Mouse (Mus musculus) embryonic facial prominence, embryonic 13.5 days (tissue): Measurements from ENCODE around the gene Map2k5. TPM values are rescaled to one million over a fixed set of nuclear protein-coding genes. Genes with fewer than 3 reads are reported as not detected.
A peak's percentile ranks its signal among the peaks of the same experiment; 100 is the strongest.

Source experiments
- ATAC-seq: fragments of 200-750 bp; cut with Nextera tagmentation; 2 replicates; pipeline ENCODE4 v1.8.0; 2017; ENCODE audit warnings: low read depth; ENCODE audit not compliant: insufficient number of reproducible peaks, insufficient read depth, low FRiP score, low TSS enrichment
- H3K27ac ChIP-seq: fragments of 300-500 bp; sonication (generic); 2 replicates; pipeline ENCODE4 v1.5.1; 2015; ENCODE audit warnings: moderate library complexity, mild to moderate bottlenecking, inconsistent platforms
- H3K27me3 ChIP-seq: fragments of 300-500 bp; sonication (generic); 2 replicates; pipeline ENCODE4 v1.6.1; 2015; ENCODE audit warnings: mild to moderate bottlenecking, inconsistent platforms
- H3K36me3 ChIP-seq: fragments of 300-500 bp; sonication (generic); 2 replicates; pipeline ENCODE4 v1.6.1; 2015; ENCODE audit warnings: mild to moderate bottlenecking, inconsistent platforms
- H3K4me1 ChIP-seq: fragments of 300-500 bp; sonication (generic); 2 replicates; pipeline ENCODE4 v1.6.1; 2015; ENCODE audit warnings: inconsistent platforms
- H3K4me2 ChIP-seq: fragments of 300-500 bp; sonication (generic); 2 replicates; pipeline ENCODE4 v1.6.1; 2015; ENCODE audit warnings: moderate library complexity, mild to moderate bottlenecking, inconsistent platforms
- H3K4me3 ChIP-seq: fragments of 300-500 bp; sonication (generic); 2 replicates; pipeline ENCODE4 v1.5.1; 2015; ENCODE audit warnings: mild to moderate bottlenecking, inconsistent platforms
- H3K9ac ChIP-seq: fragments of 300-500 bp; sonication (generic); 2 replicates; pipeline ENCODE4 v1.6.1; 2015; ENCODE audit warnings: mild to moderate bottlenecking, inconsistent platforms
- H3K9me3 ChIP-seq: fragments of 300-500 bp; sonication (generic); 2 replicates; pipeline ENCODE4 v1.6.1; 2016; ENCODE audit warnings: inconsistent platforms
- WGBS: fragments of 180-500 bp; shearing (Covaris S2); methylation state at CpG from one replicate; pipeline ENCODE4 v1.1.7; 2015; ENCODE audit warnings: mixed read lengths; 5-methylcytosine and 5-hydroxymethylcytosine counted together
- polyA plus RNA-seq: library from polyadenylated mRNA; unstranded; fragments of >200 nt; fragmentation: Nextera tagmentation; extraction: Ambion mirVana; gene quantifications from 2 replicates; pipeline ENCODE4 v1.2.1, GENCODE M21; 2015

Map2k5 gene
- polyA plus RNA-seq, 1 experiment from 2014 or later: 37.8 TPM

GRCm38 (mm10) chr9:63373315-63373714, 4.4 kb downstream of the Map2k5 start:
- no peak overlapping the region for H3K4me2 ChIP-seq
- H3K27me3 ChIP-seq: no peaks in the 10 kb centered on the region
- ATAC-seq: no peak
- no peak overlapping the region for H3K27ac ChIP-seq
- WGBS: 85% methylated on average over 2 of the region's 2 CpGs
- H3K4me3 ChIP-seq: no peak overlapping the region
- H3K4me1 ChIP-seq: peaks cover 40% of the 10 kb centered on the region
- H3K9me3 ChIP-seq: no peaks in the 10 kb centered on the region
- H3K9ac ChIP-seq: no peak overlapping the region
- H3K36me3 ChIP-seq: peaks cover 40% of the 10 kb centered on the region

GRCm38 (mm10) chr9:63372541-63372940, 5.2 kb downstream of the Map2k5 start:
- no peak overlapping the region for H3K27ac ChIP-seq
- H3K4me3 ChIP-seq: no peak overlapping the region
- peaks cover 41% of the 10 kb centered on the region for H3K4me1 ChIP-seq
- 70% methylated on average over 8 of the region's 8 CpGs for WGBS
- no peak overlapping the region for H3K4me2 ChIP-seq
- no peaks in the 10 kb centered on the region for H3K27me3 ChIP-seq
- H3K9me3 ChIP-seq: no peaks in the 10 kb centered on the region
- H3K9ac ChIP-seq: no peak overlapping the region
- H3K36me3 ChIP-seq: peaks cover 40% of the 10 kb centered on the region
- no peak for ATAC-seq

GRCm38 (mm10) chr9:63360410-63360809, 17.3 kb downstream of the Map2k5 start:
- peaks cover 7% of the 10 kb centered on the region; the same call in 1 of the 2 replicates for H3K4me1 ChIP-seq
- H3K4me3 ChIP-seq: no peak overlapping the region
- 56% methylated on average over 3 of the region's 3 CpGs for WGBS
- peaks cover 22% of the 10 kb centered on the region for H3K36me3 ChIP-seq
- H3K4me2 ChIP-seq: no peak overlapping the region
- H3K9me3 ChIP-seq: no peaks in the 10 kb centered on the region
- 0 out of 2 replicates have a peak overlapping the region, but pooled peaks have one; percentile 8 for H3K27ac ChIP-seq
- H3K27me3 ChIP-seq: no peaks in the 10 kb centered on the region
- ATAC-seq: no peak
- no peak overlapping the region for H3K9ac ChIP-seq

- H3K36me3 ChIP-seq: peaks cover 22% of the 10 kb centered on the region
- no peaks in the 10 kb centered on the region for H3K9me3 ChIP-seq
- no peak overlapping the region for H3K27ac ChIP-seq
- H3K9ac ChIP-seq: no peak overlapping the region
- no peak for ATAC-seq
- H3K27me3 ChIP-seq: no peaks in the 10 kb centered on the region
- peaks cover 7% of the 10 kb centered on the region; the same call in 1 of the 2 replicates for H3K4me1 ChIP-seq
- no peak overlapping the region for H3K4me3 ChIP-seq
- no peak overlapping the region for H3K4me2 ChIP-seq
- 87% methylated on average over 5 of the region's 5 CpGs for WGBS
Observed at GRCm38 (mm10) chr9:63359016-63359415, 18.7 kb downstream of the Map2k5 start.

GRCm38 (mm10) chr9:63356721-63357120, 21.0 kb downstream of the Map2k5 start:
- Histone ChIP-seq H3K9ac (no peak overlapping the region), H3K4me3 (no peak overlapping the region), H3K4me2 (no peak overlapping the region), H3K27me3 (no peaks in the 10 kb centered on the region), H3K4me1 (no peaks in the 10 kb centered on the region), H3K36me3 (peaks cover 22% of the 10 kb centered on the region), H3K27ac (no peak overlapping the region), H3K9me3 (no peaks in the 10 kb centered on the region)
- WGBS: 87% methylated on average over 4 of the region's 4 CpGs
- ATAC-seq: no peak

- Histone ChIP-seq H3K9me3 (no peaks in the 10 kb centered on the region), H3K4me1 (no peaks in the 10 kb centered on the region), H3K27ac (no peak overlapping the region), H3K4me2 (no peak overlapping the region), H3K36me3 (peaks cover 22% of the 10 kb centered on the region), H3K4me3 (no peak overlapping the region), H3K9ac (no peak overlapping the region), H3K27me3 (no peaks in the 10 kb centered on the region)
- ATAC-seq: no peak
- 89% methylated on average over 9 of the region's 9 CpGs for whole genome bisulfite sequencing
Observed at GRCm38 (mm10) chr9:63356278-63356677, 21.4 kb downstream of the Map2k5 start.

- H3K9ac ChIP-seq: no peak overlapping the region
- peaks cover 4% of the 10 kb centered on the region; the same call in 1 of the 2 replicates for H3K4me1 ChIP-seq
- no peak overlapping the region for H3K4me3 ChIP-seq
- ATAC-seq: no peak
- peaks cover 26% of the 10 kb centered on the region for H3K36me3 ChIP-seq
- 83% methylated on average over 4 of the region's 4 CpGs for WGBS
- H3K27ac ChIP-seq: no peak overlapping the region
- no peaks in the 10 kb centered on the region for H3K27me3 ChIP-seq
- H3K9me3 ChIP-seq: no peaks in the 10 kb centered on the region
- H3K4me2 ChIP-seq: no peak overlapping the region
Observed at GRCm38 (mm10) chr9:63354168-63354567, 23.5 kb downstream of the Map2k5 start.

GRCm38 (mm10) chr9:63350030-63350429, 27.7 kb downstream of the Map2k5 start:
- no peaks in the 10 kb centered on the region for H3K9me3 ChIP-seq
- H3K27me3 ChIP-seq: no peaks in the 10 kb centered on the region
- H3K4me2 ChIP-seq: no peak overlapping the region
- no peak overlapping the region for H3K27ac ChIP-seq
- H3K4me1 ChIP-seq: peaks cover 12% of the 10 kb centered on the region; the same call in 1 of the 2 replicates
- H3K4me3 ChIP-seq: no peak overlapping the region
- WGBS: 86% methylated on average over 8 of the region's 8 CpGs
- no peak overlapping the region for H3K9ac ChIP-seq
- no peak for ATAC-seq
- peaks cover 6% of the 10 kb centered on the region; the same call in 1 of the 2 replicates for H3K36me3 ChIP-seq

- 84% methylated on average over 3 of the region's 3 CpGs for WGBS
- Histone ChIP-seq H3K27me3 (no peaks in the 10 kb centered on the region), H3K27ac (no peak overlapping the region), H3K4me1 (peaks cover 12% of the 10 kb centered on the region; the same call in 1 of the 2 replicates), H3K4me3 (no peak overlapping the region), H3K9me3 (no peaks in the 10 kb centered on the region), H3K36me3 (0 out of 2 replicates have a peak, but pooled peaks cover 8% of the 10 kb centered on the region), H3K9ac (no peak overlapping the region), H3K4me2 (no peak overlapping the region)
- no peak for ATAC-seq
Observed at GRCm38 (mm10) chr9:63349241-63349640, 28.5 kb downstream of the Map2k5 start.

- ATAC-seq: no peak
- Histone ChIP-seq H3K27ac (no peak overlapping the region; the same call in 1 of the 2 replicates), H3K27me3 (no peaks in the 10 kb centered on the region), H3K4me3 (no peak overlapping the region), H3K9ac (no peak overlapping the region), H3K36me3 (0 out of 2 replicates have a peak, but pooled peaks cover 8% of the 10 kb centered on the region), H3K9me3 (no peaks in the 10 kb centered on the region), H3K4me2 (no peak overlapping the region), H3K4me1 (peaks cover 12% of the 10 kb centered on the region; the same call in 1 of the 2 replicates)
- WGBS: 89% methylated on average over 1 of the region's 1 CpGs
Observed at GRCm38 (mm10) chr9:63348146-63348545, 29.6 kb downstream of the Map2k5 start.

GRCm38 (mm10) chr9:63346029-63346428, 31.7 kb downstream of the Map2k5 start:
- H3K9me3 ChIP-seq: no peaks in the 10 kb centered on the region
- H3K36me3 ChIP-seq: 0 out of 2 replicates have a peak, but pooled peaks cover 11% of the 10 kb centered on the region
- no peak overlapping the region for H3K4me2 ChIP-seq
- no peak overlapping the region for H3K4me3 ChIP-seq
- no peak for ATAC-seq
- no peak overlapping the region for H3K9ac ChIP-seq
- H3K4me1 ChIP-seq: peaks cover 12% of the 10 kb centered on the region; the same call in 1 of the 2 replicates
- no peak overlapping the region for H3K27ac ChIP-seq
- 83% methylated on average over 6 of the region's 6 CpGs for WGBS
- no peaks in the 10 kb centered on the region for H3K27me3 ChIP-seq

GRCm38 (mm10) chr9:63341761-63342160, 35.9 kb downstream of the Map2k5 start:
- WGBS: 72% methylated on average over 3 of the region's 3 CpGs
- no peak overlapping the region for H3K9ac ChIP-seq
- no peak overlapping the region for H3K4me2 ChIP-seq
- no peak overlapping the region for H3K27ac ChIP-seq
- ATAC-seq: no peak
- no peak overlapping the region for H3K4me3 ChIP-seq
- no peaks in the 10 kb centered on the region for H3K9me3 ChIP-seq
- H3K27me3 ChIP-seq: no peaks in the 10 kb centered on the region
- H3K36me3 ChIP-seq: peaks cover 15% of the 10 kb centered on the region
- H3K4me1 ChIP-seq: peaks cover 24% of the 10 kb centered on the region
